Mouse (Mus musculus) cerebellum, postnatal 4 days (tissue): ENCODE data around the gene Ing3.

ENCODE experiments used
- DNase-seq, 2 experiments: peaks; one replicate each; pipeline ENCODE4 v3.0.0; 2022; ENCODE audit warnings: low spot score in 2 of 2, mixed read lengths in 1 of 2

Ing3 gene

GRCm38 (mm10) chr6:22021315-22021714 is 71.9 kb downstream of the Ing3 start:
- no peak for DNase-seq

GRCm38 (mm10) chr6:22024168-22024567 is 74.8 kb downstream of the Ing3 start:
- DNase-seq = no peak
